Mouse (Mus musculus): ENCODE measurements around the gene Elfn1. TPM values are rescaled to one million over a fixed set of nuclear protein-coding genes. Genes with fewer than 3 reads are reported as not detected.
"Not testable (repeated sequence)": the region's sequence is repeated elsewhere in the genome, so short reads cannot be mapped to it uniquely, and the experiment has no call there.

Gene Elfn1
- total and polyA plus RNA-seq, 3 experiments = 0.04 to 0.06 TPM; not detected in 1

GRCm38 (mm10) chr5:139985073-139985746 is 77.5 kb downstream of the Elfn1 start:
- no peak for TF ChIP-seq TBP (conservative IDR thresholded peaks at IDR 0.05; ENCODE audit: low read depth, low read length)
- no peak for TF ChIP-seq JUND (conservative IDR thresholded peaks at IDR 0.05; ENCODE audit: low read depth, low read length)
- TF ChIP-seq POLR2A (IDR thresholded peaks at IDR 0.05; ENCODE audit: low read depth, low read length) = no peak
- no peak for TF ChIP-seq CHD1 (IDR thresholded peaks at IDR 0.05; ENCODE audit: low read depth, low read length)
- no peak for TF ChIP-seq SMC3 (IDR thresholded peaks at IDR 0.05; ENCODE audit: low read depth, low read length)
- TF ChIP-seq ZKSCAN1 (IDR thresholded peaks at IDR 0.05; ENCODE audit: borderline replicate concordance, low read depth, low read length) = no peak
- no peak for TF ChIP-seq E2F4 (IDR thresholded peaks at IDR 0.05; ENCODE audit: insufficient replicate concordance, low read depth, low read length)
- no peak for TF ChIP-seq IRF4 (IDR thresholded peaks at IDR 0.05; ENCODE audit: low read depth, low read length)
- no peak for TF ChIP-seq NRF1 (IDR thresholded peaks at IDR 0.05; ENCODE audit: low read depth, low read length)
- TF ChIP-seq JUN (IDR thresholded peaks at IDR 0.05; ENCODE audit: insufficient read depth, low read depth, low read length) = no peak
- no peak for TF ChIP-seq NELFE (IDR thresholded peaks at IDR 0.05; ENCODE audit: low read depth, low read length)
- no peak for TF ChIP-seq RAD21 (IDR thresholded peaks at IDR 0.05; ENCODE audit: low read depth, low read length)
- no peak for TF ChIP-seq TCF12 (IDR thresholded peaks at IDR 0.05; ENCODE audit: low read depth, low read length)
- DNase-seq (ENCODE audit: extremely low read depth) = no peak
- Histone ChIP-seq H3K9me3 (replicated peaks; ENCODE audit: low read length) (peaks cover 17% of the 10 kb centered on the region), H3K4me3 (replicated peaks in 1 of 3; ENCODE audit: low read depth in 2 of 3, low read length in 2 of 3, poor library complexity in 1 of 3) (no peak overlapping the region), H3K36me3 (replicated peaks in 1 of 2; ENCODE audit: control insufficient read depth in 1 of 2, insufficient read depth in 1 of 2, low read length in 1 of 2) (no peaks in the 10 kb centered on the region), H3K4me2 (ENCODE audit: insufficient read depth, low read depth, poor library complexity, severe bottlenecking) (no peak overlapping the region), H3K27ac (ENCODE audit: insufficient read depth, low read depth) (no peak overlapping the region), H3K79me2 (replicated peaks; ENCODE audit: control insufficient read depth, extremely low read depth, insufficient read depth, poor library complexity, severe bottlenecking) (no peaks in the 10 kb centered on the region), H3K9ac (ENCODE audit: insufficient read depth, low read depth) (no peak overlapping the region), H3K27me3 (replicated peaks) (peaks cover 2% of the 10 kb centered on the region), H3K4me1 (ENCODE audit: control insufficient read depth in 1 of 2, insufficient read depth in 2 of 2) (peaks cover 5 to 6% of the 10 kb centered on the region in 2 experiments; a peak in 3 of 4 replicates)
- in situ Hi-C loops (cut with MboI; ENCODE audit: low pct_ligation_motif_present, low pct_unique_long_range_greater_than_20kb, low sequenced_read_pairs) = no loop called here
- dilution Hi-C loops (cut with MboI; ENCODE audit: extremely low pct_ligation_motif_present, extremely low pct_unique_long_range_greater_than_20kb, low sequenced_read_pairs) = no loop called here

GRCm38 (mm10) chr5:139991531-139991930 is 83.8 kb downstream of the Elfn1 start:
- Histone ChIP-seq H3K9ac (ENCODE audit: insufficient read depth, low read depth) (no peak overlapping the region), H3K4me3 (replicated peaks in 1 of 3; ENCODE audit: low read depth in 2 of 3, low read length in 2 of 3, poor library complexity in 1 of 3) (no peak overlapping the region), H3K27ac (ENCODE audit: insufficient read depth, low read depth) (no peak overlapping the region), H3K4me1 (ENCODE audit: control insufficient read depth in 1 of 2, insufficient read depth in 2 of 2) (peaks cover 0 to 1% of the 10 kb centered on the region in 2 experiments; a peak in 1 of 4 replicates), H3K36me3 (replicated peaks in 1 of 2; ENCODE audit: control insufficient read depth in 1 of 2, insufficient read depth in 1 of 2, low read length in 1 of 2) (no peaks in the 10 kb centered on the region), H3K79me2 (replicated peaks; ENCODE audit: control insufficient read depth, extremely low read depth, insufficient read depth, poor library complexity, severe bottlenecking) (no peaks in the 10 kb centered on the region), H3K4me2 (ENCODE audit: insufficient read depth, low read depth, poor library complexity, severe bottlenecking) (no peak overlapping the region), H3K27me3 (replicated peaks) (peaks cover 2% of the 10 kb centered on the region), H3K9me3 (replicated peaks; ENCODE audit: low read length) (peaks cover 24% of the 10 kb centered on the region)
- TF ChIP-seq UBTF (IDR thresholded peaks at IDR 0.05; ENCODE audit: low read depth, low read length) = no peak
- no peak for TF ChIP-seq GABPA (IDR thresholded peaks at IDR 0.05; ENCODE audit: insufficient replicate concordance, low read depth, low read length)
- TF ChIP-seq BHLHE40 (IDR thresholded peaks at IDR 0.05; ENCODE audit: low read depth, low read length) = no peak
- no peak for TF ChIP-seq MEF2A (IDR thresholded peaks at IDR 0.05; ENCODE audit: borderline replicate concordance, low read depth, low read length)
- TF ChIP-seq IRF4 (IDR thresholded peaks at IDR 0.05; ENCODE audit: low read depth, low read length) = no peak
- TF ChIP-seq MXI1 (IDR thresholded peaks at IDR 0.05; ENCODE audit: low read depth, low read length) = no peak
- no peak for DNase-seq (ENCODE audit: extremely low read depth)
- dilution Hi-C loops (cut with MboI; ENCODE audit: extremely low pct_ligation_motif_present, extremely low pct_unique_long_range_greater_than_20kb, low sequenced_read_pairs) (no loop called here), in situ Hi-C loops (cut with MboI; ENCODE audit: low pct_ligation_motif_present, low pct_unique_long_range_greater_than_20kb, low sequenced_read_pairs) (no loop called here)

GRCm38 (mm10) chr5:139998321-139998720 is 90.6 kb downstream of the Elfn1 start:
- H3K9ac ChIP-seq (ENCODE audit: insufficient read depth, low read depth); H3K36me3 ChIP-seq (replicated peaks in 1 of 2; ENCODE audit: control insufficient read depth in 1 of 2, insufficient read depth in 1 of 2, low read length in 1 of 2); dilution Hi-C loops (cut with MboI; ENCODE audit: extremely low pct_ligation_motif_present, extremely low pct_unique_long_range_greater_than_20kb, low sequenced_read_pairs); H3K4me3 ChIP-seq (replicated peaks in 1 of 3; ENCODE audit: low read depth in 2 of 3, low read length in 2 of 3, poor library complexity in 1 of 3); H3K4me2 ChIP-seq (ENCODE audit: insufficient read depth, low read depth, poor library complexity, severe bottlenecking); H3K9me3 ChIP-seq (replicated peaks; ENCODE audit: low read length); H3K27me3 ChIP-seq (replicated peaks); H3K27ac ChIP-seq (ENCODE audit: insufficient read depth, low read depth); H3K79me2 ChIP-seq (replicated peaks; ENCODE audit: control insufficient read depth, extremely low read depth, insufficient read depth, poor library complexity, severe bottlenecking); H3K4me1 ChIP-seq (ENCODE audit: control insufficient read depth in 1 of 2, insufficient read depth in 2 of 2); in situ Hi-C loops (cut with MboI; ENCODE audit: low pct_ligation_motif_present, low pct_unique_long_range_greater_than_20kb, low sequenced_read_pairs); DNase-seq (ENCODE audit: extremely low read depth): not testable (repeated sequence)
